Comparison of ENCODE assay signal across 7 mouse cellular contexts in genomic region chr4:117126675-117127290, GRCm38 (mm10). TPM values are rescaled to one million over a fixed set of nuclear protein-coding genes. Genes with fewer than 3 reads are reported as not detected.
DNase-seq lines count a peak whose midpoint lies in the region; ATAC-seq and TF ChIP-seq lines count a peak whose summit lies in the region.

Gene Tctex1d4 (plus strand): TSS chr4:117126794.

- H3K4me3 ChIP-seq in liver, embryonic 15.5 days (replicated peaks): no peak within 1 kb of the TSS
- no peak within 1 kb of the TSS for H3K4me3 ChIP-seq in stomach, postnatal 0 days (ENCODE audit: low read depth, low read length)

- peak within 1 kb of the TSS; percentile 78 for H3K27ac ChIP-seq in liver, embryonic 15.5 days (replicated peaks)
- peak within 1 kb of the TSS; percentile 97 for H3K27ac ChIP-seq in stomach, postnatal 0 days (replicated peaks)

- no peaks in the 10 kb centered on the region for H3K9me3 ChIP-seq in liver, embryonic 15.5 days (replicated peaks)
- no peaks in the 10 kb centered on the region for H3K9me3 ChIP-seq in stomach, postnatal 0 days (ENCODE audit: control insufficient read depth, low read length)

- TF ChIP-seq CTCF in stomach, postnatal 0 days (IDR thresholded peaks at IDR 0.05; ENCODE audit: low read depth): no peak

- H3K36me3 ChIP-seq in liver, embryonic 15.5 days (replicated peaks): peaks cover 15% of the 10 kb centered on the region; the same call in 1 of the 2 replicates
- H3K36me3 ChIP-seq in stomach, postnatal 0 days (ENCODE audit: control insufficient read depth, insufficient read depth, low read length): peaks cover 9% of the 10 kb centered on the region; the same call in 1 of the 2 replicates

- 60% methylated on average over 9 of the region's 9 CpGs for WGBS in liver, embryonic 15.5 days (ENCODE audit: insufficient replicate concordance)
- 76% methylated on average over 9 of the region's 9 CpGs for WGBS in stomach, postnatal 0 days

- peak; percentile 64 for DNase-seq in 3T3-L1 (ENCODE audit: low read depth, low spot score)
- DNase-seq in CD4-positive helper T cell, adult 2 months (ENCODE audit: low read depth, low spot score): peak; percentile 48
- DNase-seq in stomach, postnatal 0 days (ENCODE audit: low spot score): peak; percentile 76
- no peak for DNase-seq in adrenal gland, postnatal 25 days
- DNase-seq in embryo, embryonic 9.5 days (ENCODE audit: extremely low spot score): no peak

- ATAC-seq in granulocyte monocyte progenitor cell, adult 5-6 weeks (replicated peaks; ENCODE audit: poor library complexity, severe bottlenecking): peak; percentile 33
- no peak for ATAC-seq in liver, embryonic 15.5 days (ENCODE audit: insufficient read depth)
- ATAC-seq in stomach, postnatal 0 days (ENCODE audit: low FRiP score, low TSS enrichment): peak; percentile 75

- H3K27me3 ChIP-seq in liver, embryonic 15.5 days: peaks cover 10% of the 10 kb centered on the region
- H3K27me3 ChIP-seq in stomach, postnatal 0 days (ENCODE audit: control insufficient read depth, insufficient read depth, low read length): no peaks in the 10 kb centered on the region

- H3K4me2 ChIP-seq in liver, embryonic 15.5 days: peak within 1 kb of the TSS; percentile 1; the same call in 1 of the 2 replicates
- peak within 1 kb of the TSS; percentile 24 for H3K4me2 ChIP-seq in stomach, postnatal 0 days (replicated peaks; ENCODE audit: low read depth)

- peaks cover 41% of the 10 kb centered on the region for H3K4me1 ChIP-seq in liver, embryonic 15.5 days (replicated peaks)
- peaks cover 12% of the 10 kb centered on the region for H3K4me1 ChIP-seq in stomach, postnatal 0 days (replicated peaks; ENCODE audit: control insufficient read depth, insufficient read depth)

- TF ChIP-seq EP300 in stomach, postnatal 0 days (optimal IDR thresholded peaks at IDR 0.05): no peak

- no peak within 1 kb of the TSS for H3K9ac ChIP-seq in liver, embryonic 15.5 days
- H3K9ac ChIP-seq in stomach, postnatal 0 days (ENCODE audit: low read length): peak within 1 kb of the TSS; percentile 58

RNA-seq across cellular contexts. Expression of gene Tctex1d4, which starts in this region (rescaled TPM):
- 0.77 TPM in 1 of 2 replicates, not detected in the other for total RNA-seq in granulocyte monocyte progenitor cell, adult 5-6 weeks (2014; fragmentation: Nextera tagmentation)
- not detected in 2 replicates for total RNA-seq in granulocyte monocyte progenitor cell, adult 5-6 weeks (2017)
- polyA plus RNA-seq in liver, embryonic 15.5 days (2015; fragmentation: Nextera tagmentation; extraction: Ambion mirVana): 0.12 TPM in 1 of 2 replicates, not detected in the other
- polyA plus RNA-seq in stomach, postnatal 0 days (2015; fragmentation: Nextera tagmentation; extraction: Ambion mirVana): 0.58 and 0.62 TPM in 2 replicates
- not detected in 2 replicates for total RNA-seq in adrenal gland, postnatal 25 days (2021)

Comparison
In these comparisons a context has a peak if more than half of its experiments do, and no peak if none do; other contexts are left out.
1. Peak in ATAC-seq in granulocyte monocyte progenitor cell, adult 5-6 weeks; RNA of the gene not detected or under 1 TPM.
2. Peak in DNase-seq, ATAC-seq, H3K27ac ChIP-seq, H3K9ac ChIP-seq and H3K4me2 ChIP-seq in stomach, postnatal 0 days; RNA of the gene not detected or under 1 TPM.
3. DNase-seq: peak in 3T3-L1 (single experiment) and CD4-positive helper T cell, adult 2 months (single experiment); none in adrenal gland, postnatal 25 days (single experiment) and embryo, embryonic 9.5 days (single experiment).